Mouse (Mus musculus) kidney, postnatal 0 days (tissue): ENCODE measurements around the gene Trpm1. TPM values are rescaled to one million over a fixed set of nuclear protein-coding genes. Genes with fewer than 3 reads are reported as not detected.

ENCODE experiments used
- ATAC-seq: fragments of 200-750 bp; cut with Nextera tagmentation; replicated peaks from 2 replicates; pipeline ENCODE4 v1.8.0; 2017; ENCODE audit warnings: low read depth, moderate number of reproducible peaks, moderate TSS enrichment, moderate library complexity; ENCODE audit not compliant: low FRiP score
- DNase-seq: peaks from one replicate; pipeline ENCODE4 v3.0.0-alpha.2; 2016; ENCODE audit warnings: low spot score
- H3K27ac ChIP-seq: fragments of 300-500 bp; sonication (generic); 2 replicates; pipeline ENCODE4 v1.5.1; 2014; ENCODE audit warnings: mild to moderate bottlenecking
- H3K27me3 ChIP-seq: fragments of 300-500 bp; sonication (generic); 2 replicates; pipeline ENCODE4 v1.6.1; 2014; ENCODE audit warnings: low read length, mixed read lengths; ENCODE audit not compliant: insufficient read depth
- H3K36me3 ChIP-seq: fragments of 300-500 bp; sonication (generic); 2 replicates; pipeline ENCODE4 v1.6.1; 2014; ENCODE audit warnings: low read length, mixed read lengths; ENCODE audit not compliant: insufficient read depth
- H3K4me1 ChIP-seq: fragments of 300-500 bp; sonication (generic); replicated peaks from 2 replicates; pipeline ENCODE4 v1.6.1; 2014; ENCODE audit warnings: antibody characterized with exemption, low read length, mixed read lengths; ENCODE audit not compliant: insufficient read depth
- H3K4me2 ChIP-seq: fragments of 300-500 bp; sonication (generic); 2 replicates; pipeline ENCODE4 v1.6.1; 2014; ENCODE audit warnings: mild to moderate bottlenecking, low read length, moderate library complexity, mixed read lengths
- H3K4me3 ChIP-seq: fragments of 300-500 bp; sonication (generic); replicated peaks from 2 replicates; pipeline ENCODE4 v1.5.1; 2014; ENCODE audit warnings: low read depth, low read length
- H3K9ac ChIP-seq: fragments of 300-500 bp; sonication (generic); 2 replicates; pipeline ENCODE4 v1.6.1; 2014; ENCODE audit warnings: low read depth, low read length
- H3K9me3 ChIP-seq: fragments of 300-500 bp; sonication (generic); replicated peaks from 2 replicates; pipeline ENCODE4 v1.6.1; 2016; ENCODE audit warnings: low read length, inconsistent platforms, mixed read lengths
- CTCF ChIP-seq: IDR thresholded peaks from 2 replicates; pipeline ENCODE4 v1.5.1; 2016; ENCODE audit warnings: antibody characterized with exemption, low read depth, mild to moderate bottlenecking, moderate library complexity
- WGBS: fragments of 180-500 bp; shearing (Covaris S2); extraction: QIAGEN DNeasy Blood & Tissue Kit; methylation state at CpG from one replicate; pipeline ENCODE4 v1.1.7; 2014; 5-methylcytosine and 5-hydroxymethylcytosine counted together
- polyA plus RNA-seq: library from polyadenylated mRNA; unstranded; fragments of >200 nt; fragmentation: Nextera tagmentation; extraction: Ambion mirVana; gene quantifications from 2 replicates; pipeline ENCODE4 v1.2.1, GENCODE M21; 2015

Gene Trpm1
- polyA plus RNA-seq, 1 experiment from 2014 or later = 0.18 TPM

DNA sequence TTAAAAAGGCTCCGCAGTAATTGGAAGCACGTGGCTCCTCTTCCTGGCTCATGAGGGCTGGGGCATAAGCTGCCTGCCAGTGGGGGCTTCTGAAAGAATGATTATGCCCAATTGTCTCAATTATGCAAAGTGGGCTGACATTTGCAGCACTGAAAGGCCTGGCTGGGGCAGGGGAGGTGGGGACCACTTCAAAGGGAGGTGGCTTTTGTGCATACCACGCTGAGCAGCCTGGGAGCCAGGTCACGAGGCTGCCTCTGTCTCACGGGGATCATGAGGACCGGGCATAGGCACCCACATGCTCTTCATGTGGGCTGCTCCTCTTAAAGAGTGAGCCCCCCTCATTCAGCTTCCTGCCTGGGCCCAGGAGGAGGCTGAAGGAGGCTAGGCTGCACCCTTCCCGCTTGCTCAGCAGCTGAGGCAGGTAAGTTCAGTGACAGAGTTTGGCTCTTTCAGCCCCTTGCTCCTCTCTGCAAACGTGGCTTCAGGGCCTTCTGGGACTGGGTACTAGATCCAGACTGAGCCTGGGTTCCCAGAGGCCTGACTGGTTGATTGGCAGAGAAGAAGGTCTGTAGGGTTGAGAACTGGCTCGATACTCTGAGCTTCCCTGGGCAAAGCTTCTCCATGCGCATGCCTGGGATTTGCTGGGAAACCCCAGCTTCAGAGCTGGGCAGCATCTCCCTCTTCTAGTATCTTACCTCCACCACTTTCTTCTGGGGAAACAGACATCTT lies 31.7 kb downstream of the Trpm1 start:
- DNase-seq (no peak), ATAC-seq (no peak)

GRCm38 (mm10) chr7:64185932-64186312 lies 32.3 kb downstream of the Trpm1 start:
- H3K4me3 ChIP-seq = no peak overlapping the region
- no peak for ATAC-seq

More for the DNA sequence above, 31.7 kb downstream of the Trpm1 start:
- H3K9me3 ChIP-seq = no peaks in the 10 kb centered on the region
- TF ChIP-seq CTCF = no peak
- H3K4me1 ChIP-seq = no peaks in the 10 kb centered on the region
- no peak overlapping the region for H3K9ac ChIP-seq
- 45% methylated on average over 10 of the region's 10 CpGs for WGBS
- H3K36me3 ChIP-seq = no peaks in the 10 kb centered on the region
- no peak overlapping the region for H3K27ac ChIP-seq
- H3K27me3 ChIP-seq = no peaks in the 10 kb centered on the region
- no peak overlapping the region for H3K4me3 ChIP-seq
- H3K4me2 ChIP-seq = no peak overlapping the region

GRCm38 (mm10) chr7:64192261-64192943 lies 38.8 kb downstream of the Trpm1 start:
- no peaks in the 10 kb centered on the region for H3K36me3 ChIP-seq
- H3K27ac ChIP-seq = no peak overlapping the region
- peak; percentile 14; the same call in 1 of the 2 replicates for TF ChIP-seq CTCF
- 42% methylated on average over 14 of the region's 14 CpGs for WGBS
- no peak overlapping the region for H3K4me2 ChIP-seq
- no peak overlapping the region for H3K9ac ChIP-seq
- DNase-seq (peak; percentile 36), ATAC-seq (no peak)
- H3K9me3 ChIP-seq = no peaks in the 10 kb centered on the region
- H3K4me3 ChIP-seq = no peak overlapping the region
- H3K27me3 ChIP-seq = no peaks in the 10 kb centered on the region
- 0 out of 2 replicates have a peak, but pooled peaks cover 4% of the 10 kb centered on the region for H3K4me1 ChIP-seq

More at GRCm38 (mm10) chr7:64185932-64186312, 32.3 kb downstream of the Trpm1 start:
- Histone ChIP-seq H3K27me3 (no peaks in the 10 kb centered on the region), H3K36me3 (no peaks in the 10 kb centered on the region), H3K9me3 (no peaks in the 10 kb centered on the region), H3K4me2 (no peak overlapping the region), H3K9ac (no peak overlapping the region), H3K4me1 (no peaks in the 10 kb centered on the region), H3K27ac (no peak overlapping the region)
- DNase-seq = no peak
- 79% methylated on average over 3 of the region's 3 CpGs for WGBS
- no peak for TF ChIP-seq CTCF

DNA sequence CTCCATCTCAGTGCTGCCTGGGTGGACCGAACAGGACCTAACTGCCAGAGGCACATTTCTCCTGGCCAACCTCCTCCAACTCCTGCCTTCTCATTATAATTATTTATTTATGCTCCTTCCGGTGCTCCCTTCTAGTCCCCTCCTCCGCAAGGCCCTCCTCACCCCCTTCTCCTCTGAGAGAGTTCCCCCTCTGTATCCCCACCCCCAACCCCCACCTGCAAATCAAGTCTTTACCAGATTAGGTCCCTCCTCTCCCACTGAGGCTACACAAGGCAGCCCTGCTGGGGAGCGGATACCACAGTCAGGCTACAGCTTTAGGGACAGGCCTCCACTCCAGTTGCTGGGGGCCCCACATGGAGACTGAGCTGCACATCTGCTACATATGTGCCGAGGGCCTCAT lies 39.8 kb downstream of the Trpm1 start:
- Histone ChIP-seq H3K9me3 (no peaks in the 10 kb centered on the region), H3K9ac (no peak overlapping the region), H3K4me1 (0 out of 2 replicates have a peak, but pooled peaks cover 4% of the 10 kb centered on the region), H3K4me3 (no peak overlapping the region), H3K36me3 (no peaks in the 10 kb centered on the region), H3K27ac (no peak overlapping the region), H3K4me2 (no peak overlapping the region), H3K27me3 (no peaks in the 10 kb centered on the region; the same call in 1 of the 2 replicates)
- ATAC-seq = no peak
- no peak for DNase-seq
- 54% methylated on average over 5 of the region's 5 CpGs for WGBS
- TF ChIP-seq CTCF = no peak

DNA sequence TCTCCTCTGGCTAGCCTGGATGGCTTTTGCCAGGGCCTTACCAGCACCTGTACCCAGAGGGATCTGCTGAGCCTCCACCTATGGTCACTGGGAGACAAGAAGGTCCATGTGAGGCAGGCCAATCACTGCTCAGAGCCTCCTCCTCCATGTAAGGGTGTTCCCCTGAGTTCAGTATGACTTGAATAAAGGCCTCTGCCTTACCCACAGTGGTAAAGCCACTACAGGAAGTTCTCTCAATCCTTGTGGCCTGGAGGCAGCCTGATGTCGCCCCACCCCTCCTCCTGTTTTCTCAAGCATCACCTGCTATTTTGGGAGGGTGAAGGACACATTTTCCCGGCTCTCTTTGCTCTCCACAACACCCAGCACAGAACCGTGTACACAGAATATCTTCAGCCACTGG lies 42.5 kb downstream of the Trpm1 start:
- WGBS = 64% methylated on average over 3 of the region's 3 CpGs
- Histone ChIP-seq H3K9ac (no peak overlapping the region), H3K4me2 (no peak overlapping the region), H3K27ac (no peak overlapping the region), H3K36me3 (no peaks in the 10 kb centered on the region), H3K4me1 (0 out of 2 replicates have a peak, but pooled peaks cover 4% of the 10 kb centered on the region), H3K27me3 (no peaks in the 10 kb centered on the region; the same call in 1 of the 2 replicates), H3K9me3 (no peaks in the 10 kb centered on the region), H3K4me3 (no peak overlapping the region)
- ATAC-seq (no peak), DNase-seq (no peak)
- no peak for TF ChIP-seq CTCF

GRCm38 (mm10) chr7:64208700-64209099 lies 55.1 kb downstream of the Trpm1 start:
- Histone ChIP-seq H3K4me2 (no peak overlapping the region), H3K4me3 (no peak overlapping the region), H3K4me1 (no peaks in the 10 kb centered on the region), H3K9ac (no peak overlapping the region), H3K36me3 (no peaks in the 10 kb centered on the region), H3K27ac (no peak overlapping the region), H3K27me3 (no peaks in the 10 kb centered on the region), H3K9me3 (no peaks in the 10 kb centered on the region)
- ATAC-seq (no peak), DNase-seq (no peak)
- 41% methylated on average over 5 of the region's 5 CpGs for WGBS
- TF ChIP-seq CTCF = no peak
